Mouse (Mus musculus): ENCODE results near the gene C1qtnf4.

DNA sequence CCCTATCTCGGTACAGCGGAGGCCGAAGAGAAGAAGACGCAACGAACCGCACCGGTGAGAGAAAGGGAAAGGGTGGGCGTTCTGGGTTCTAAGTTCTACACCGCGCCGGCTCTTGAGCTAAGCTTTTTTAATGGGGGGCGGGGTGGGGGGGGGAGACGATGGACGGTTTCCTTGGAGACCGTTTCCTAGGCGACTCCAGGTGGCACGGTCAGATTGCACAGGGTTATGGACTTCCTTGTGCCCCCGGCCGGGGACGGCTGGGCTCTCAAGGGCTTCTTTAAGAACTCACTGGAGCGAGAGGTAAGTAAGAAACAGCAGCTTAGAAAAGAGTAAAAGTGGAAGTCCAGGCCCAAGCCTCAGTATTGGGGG lies 19.2 kb downstream of the C1qtnf4 start:
- no peak for TF ChIP-seq CTCF (IDR thresholded peaks at IDR 0.05; ENCODE audit: low read depth, low read length)
- TF ChIP-seq POLR2A (IDR thresholded peaks at IDR 0.05; ENCODE audit: borderline replicate concordance, low read depth, low read length), result no peak

Data from bone marrow macrophage, adult 2 months (primary cell).